ENCODE assay signal across 8 mouse cellular contexts in the genomic region with DNA sequence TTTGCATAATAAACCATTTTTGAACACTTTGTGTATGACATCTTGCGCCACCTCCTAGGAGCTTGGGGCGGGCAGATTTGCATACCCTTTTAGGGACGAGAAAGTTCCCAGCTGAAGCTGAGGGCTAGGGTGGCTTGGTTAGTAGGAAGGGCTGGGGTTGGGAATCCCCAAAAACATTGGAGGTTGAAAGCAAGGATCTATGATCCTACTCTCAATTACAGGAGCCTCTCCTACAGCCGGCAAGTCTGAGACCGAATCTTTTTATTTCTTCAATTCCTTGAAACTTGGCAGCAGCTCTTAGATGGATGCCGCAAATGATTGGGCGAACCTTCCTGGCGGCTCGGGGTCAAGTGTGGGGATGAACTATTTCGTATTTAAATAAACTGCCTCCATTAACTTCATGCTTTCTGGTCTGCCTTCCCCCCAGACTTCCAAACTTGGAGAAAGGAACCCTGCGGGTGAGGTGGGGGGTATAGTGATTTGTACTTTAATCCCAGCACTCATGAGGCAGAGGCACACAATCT. TPM values are rescaled to one million over a fixed set of nuclear protein-coding genes. Genes with fewer than 3 reads are reported as not detected.
DNase-seq lines count a peak whose midpoint lies in the region; ATAC-seq and TF ChIP-seq lines count a peak whose summit lies in the region.

No protein-coding gene starts in this region.

- H3K27ac ChIP-seq in embryonic facial prominence, embryonic 13.5 days = peak overlapping the region; percentile 99
- H3K27ac ChIP-seq in intestine, postnatal 0 days (ENCODE audit: low read depth, low read length) = peak overlapping the region; percentile 85
- H3K27ac ChIP-seq in midbrain, embryonic 16.5 days (ENCODE audit: low read length) = no peak overlapping the region

- peak overlapping the region; percentile 99 for H3K9ac ChIP-seq in embryonic facial prominence, embryonic 13.5 days
- peak overlapping the region; percentile 63 for H3K9ac ChIP-seq in intestine, postnatal 0 days (ENCODE audit: low read depth, low read length)
- peak overlapping the region; percentile 26; the same call in 1 of the 2 replicates for H3K9ac ChIP-seq in midbrain, embryonic 16.5 days (ENCODE audit: low read depth, low read length)

- peak; percentile 36 for DNase-seq in kidney, adult 9 months
- DNase-seq in kidney, postnatal 10 days = no peak
- DNase-seq in frontal cortex, postnatal 25 days (ENCODE audit: low spot score in 2 of 2) = no peak
- DNase-seq in left cerebral cortex, postnatal 36 days (ENCODE audit: low spot score in 2 of 2) = no peak

- peak overlapping the region; percentile 78 for H3K4me2 ChIP-seq in embryonic facial prominence, embryonic 13.5 days
- peak overlapping the region; percentile 71 for H3K4me2 ChIP-seq in intestine, postnatal 0 days (replicated peaks; ENCODE audit: low read depth)
- H3K4me2 ChIP-seq in midbrain, embryonic 16.5 days (ENCODE audit: low read length) = peak overlapping the region; percentile 68

- ATAC-seq in embryonic facial prominence, embryonic 13.5 days (ENCODE audit: insufficient number of reproducible peaks, insufficient read depth, low FRiP score, low TSS enrichment, low read depth) = no peak
- ATAC-seq in intestine, postnatal 0 days = no peak
- no peak for ATAC-seq in midbrain, embryonic 16.5 days
- ATAC-seq in granulocyte monocyte progenitor cell, adult 5-6 weeks (replicated peaks; ENCODE audit: poor library complexity, severe bottlenecking) = no peak

- 2% methylated on average over 11 of the region's 11 CpGs for WGBS in embryonic facial prominence, embryonic 13.5 days
- WGBS in intestine, postnatal 0 days = 34% methylated on average over 11 of the region's 11 CpGs
- WGBS in midbrain, embryonic 16.5 days = 10% methylated on average over 11 of the region's 11 CpGs

- intact Hi-C loops in left cerebral cortex, postnatal 36 days (cut with DNase I) = no loop called here

- H3K4me1 ChIP-seq in embryonic facial prominence, embryonic 13.5 days = peaks cover 70% of the 10 kb centered on the region
- H3K4me1 ChIP-seq in intestine, postnatal 0 days (replicated peaks; ENCODE audit: control insufficient read depth, insufficient read depth, low read length) = peaks cover 15% of the 10 kb centered on the region
- H3K4me1 ChIP-seq in midbrain, embryonic 16.5 days (ENCODE audit: control insufficient read depth, insufficient read depth, low read length) = peaks cover 29% of the 10 kb centered on the region

- no peaks in the 10 kb centered on the region for H3K36me3 ChIP-seq in embryonic facial prominence, embryonic 13.5 days
- no peaks in the 10 kb centered on the region for H3K36me3 ChIP-seq in intestine, postnatal 0 days (ENCODE audit: control insufficient read depth, insufficient read depth)
- H3K36me3 ChIP-seq in midbrain, embryonic 16.5 days (ENCODE audit: control insufficient read depth, insufficient read depth, low read length) = no peaks in the 10 kb centered on the region

- no peak for TF ChIP-seq CTCF in intestine, postnatal 0 days (IDR thresholded peaks at IDR 0.05; ENCODE audit: low read depth)

- H3K4me3 ChIP-seq in embryonic facial prominence, embryonic 13.5 days = peak overlapping the region; percentile 94
- H3K4me3 ChIP-seq in intestine, postnatal 0 days (ENCODE audit: low read depth, low read length) = peak overlapping the region; percentile 58
- H3K4me3 ChIP-seq in midbrain, embryonic 16.5 days (ENCODE audit: low read depth, low read length) = peak overlapping the region; percentile 40

- H3K9me3 ChIP-seq in embryonic facial prominence, embryonic 13.5 days = no peaks in the 10 kb centered on the region
- no peaks in the 10 kb centered on the region for H3K9me3 ChIP-seq in intestine, postnatal 0 days (ENCODE audit: control insufficient read depth)
- H3K9me3 ChIP-seq in midbrain, embryonic 16.5 days (replicated peaks; ENCODE audit: control insufficient read depth, low read length, poor library complexity, severe bottlenecking) = no peaks in the 10 kb centered on the region

- no peaks in the 10 kb centered on the region for H3K27me3 ChIP-seq in embryonic facial prominence, embryonic 13.5 days
- no peaks in the 10 kb centered on the region for H3K27me3 ChIP-seq in intestine, postnatal 0 days (replicated peaks; ENCODE audit: control insufficient read depth, insufficient read depth, low read length)
- peaks cover 8% of the 10 kb centered on the region; the same call in 1 of the 2 replicates for H3K27me3 ChIP-seq in midbrain, embryonic 16.5 days (ENCODE audit: control insufficient read depth, insufficient read depth, low read depth, low read length)

RNA-seq across cellular contexts. Expression of a gene that starts 2.1 kb away (rescaled TPM):
- 540 and 613 TPM in 2 replicates for polyA plus RNA-seq in embryonic facial prominence, embryonic 13.5 days (2015; fragmentation: Nextera tagmentation; extraction: Ambion mirVana)
- 106 and 118 TPM in 2 replicates for polyA plus RNA-seq in intestine, postnatal 0 days (2015; fragmentation: Nextera tagmentation; extraction: Ambion mirVana)
- polyA plus RNA-seq in midbrain, embryonic 16.5 days (2015; fragmentation: Nextera tagmentation; extraction: Ambion mirVana) = 110 and 114 TPM in 2 replicates
- total RNA-seq in granulocyte monocyte progenitor cell, adult 5-6 weeks (2014; fragmentation: Nextera tagmentation) = not detected in 2 replicates
- not detected in 2 replicates for total RNA-seq in granulocyte monocyte progenitor cell, adult 5-6 weeks (2017)
- 10 to 100 TPM; 35.3 to 40.7 TPM for total RNA-seq in left cerebral cortex, postnatal 36 days (2021)

RNA-seq across cellular contexts. Expression of a gene that starts 26.8 kb away (rescaled TPM):
- polyA plus RNA-seq in embryonic facial prominence, embryonic 13.5 days (2015; fragmentation: Nextera tagmentation; extraction: Ambion mirVana) = 6.4 and 7.1 TPM in 2 replicates
- polyA plus RNA-seq in intestine, postnatal 0 days (2015; fragmentation: Nextera tagmentation; extraction: Ambion mirVana) = 4.1 and 4.2 TPM in 2 replicates
- 1.4 and 1.6 TPM in 2 replicates for polyA plus RNA-seq in midbrain, embryonic 16.5 days (2015; fragmentation: Nextera tagmentation; extraction: Ambion mirVana)
- total RNA-seq in granulocyte monocyte progenitor cell, adult 5-6 weeks (2014; fragmentation: Nextera tagmentation) = 2.9 and 9.4 TPM in 2 replicates
- 3.7 and 4.3 TPM in 2 replicates for total RNA-seq in granulocyte monocyte progenitor cell, adult 5-6 weeks (2017)
- total RNA-seq in left cerebral cortex, postnatal 36 days (2021) = under 1 TPM; 0.61 to 0.72 TPM

Comparison
In these comparisons a context has a peak if more than half of its experiments do, and no peak if none do; other contexts are left out.
1. H3K4me3 ChIP-seq: peak in every context shown above with its lines; median percentile 94 in embryonic facial prominence, embryonic 13.5 days; 58 in intestine, postnatal 0 days; 40 in midbrain, embryonic 16.5 days.
2. H3K9ac ChIP-seq: peak in every context shown above with its lines; median percentile 99 in embryonic facial prominence, embryonic 13.5 days; 63 in intestine, postnatal 0 days; 26 in midbrain, embryonic 16.5 days.